Mouse (Mus musculus) hindbrain, embryonic 11.5 days (tissue): ENCODE results near the gene Rnasel. TPM values are rescaled to one million over a fixed set of nuclear protein-coding genes. Genes with fewer than 3 reads are reported as not detected.

Experiments used
- ATAC-seq: fragments of 200-750 bp; cut with Nextera tagmentation; 2 replicates; pipeline ENCODE4 v1.8.0; 2017; ENCODE audit warnings: mild to moderate bottlenecking, moderate TSS enrichment, moderate library complexity; ENCODE audit not compliant: low FRiP score
- DNase-seq: peaks from one replicate; pipeline ENCODE4 v3.0.0-alpha.2; 2015; ENCODE audit warnings: low spot score
- H3K27ac ChIP-seq: fragments of 300-500 bp; sonication (generic); 2 replicates; pipeline ENCODE4 v1.5.1; 2014; ENCODE audit warnings: mild to moderate bottlenecking, low read depth, low read length
- H3K27me3 ChIP-seq: fragments of 300-500 bp; sonication (generic); 2 replicates; pipeline ENCODE4 v1.6.1; 2014; ENCODE audit warnings: mild to moderate bottlenecking, low read length, moderate library complexity, mixed read lengths; ENCODE audit not compliant: control insufficient read depth, insufficient read depth
- H3K36me3 ChIP-seq: fragments of 300-500 bp; sonication (generic); 2 replicates; pipeline ENCODE4 v1.6.1; 2014; ENCODE audit warnings: mild to moderate bottlenecking, low read length, moderate library complexity, mixed read lengths; ENCODE audit not compliant: control insufficient read depth, insufficient read depth
- H3K4me1 ChIP-seq: fragments of 300-500 bp; sonication (generic); replicated peaks from 2 replicates; pipeline ENCODE4 v1.6.1; 2014; ENCODE audit warnings: low read length, mixed read lengths; ENCODE audit not compliant: control insufficient read depth, insufficient read depth
- H3K4me2 ChIP-seq: fragments of 300-500 bp; sonication (generic); replicated peaks from 2 replicates; pipeline ENCODE4 v1.6.1; 2014; ENCODE audit warnings: mild to moderate bottlenecking, low read depth, low read length
- H3K4me3 ChIP-seq: fragments of 300-500 bp; sonication (generic); 2 replicates; pipeline ENCODE4 v1.5.1; 2014; ENCODE audit warnings: low read depth, low read length
- H3K9ac ChIP-seq: fragments of 300-500 bp; sonication (generic); 2 replicates; pipeline ENCODE4 v1.6.1; 2014; ENCODE audit warnings: low read depth, low read length
- H3K9me3 ChIP-seq: fragments of 300-500 bp; sonication (generic); 2 replicates; pipeline ENCODE4 v1.6.1; 2016; ENCODE audit warnings: low read length; ENCODE audit not compliant: control insufficient read depth
- WGBS: fragments of 180-500 bp; shearing (Covaris S2); extraction: QIAGEN DNeasy Blood & Tissue Kit; methylation state at CpG from one replicate; pipeline ENCODE4 v1.1.7; 2014; 5-methylcytosine and 5-hydroxymethylcytosine counted together
- polyA plus RNA-seq: library from polyadenylated mRNA; unstranded; fragments of >200 nt; fragmentation: Nextera tagmentation; extraction: Ambion mirVana; gene quantifications from 2 replicates; pipeline ENCODE4 v1.2.1, GENCODE M21; 2014

Rnasel gene
- polyA plus RNA-seq, 1 experiment from 2014 or later = 40.3 TPM

DNA sequence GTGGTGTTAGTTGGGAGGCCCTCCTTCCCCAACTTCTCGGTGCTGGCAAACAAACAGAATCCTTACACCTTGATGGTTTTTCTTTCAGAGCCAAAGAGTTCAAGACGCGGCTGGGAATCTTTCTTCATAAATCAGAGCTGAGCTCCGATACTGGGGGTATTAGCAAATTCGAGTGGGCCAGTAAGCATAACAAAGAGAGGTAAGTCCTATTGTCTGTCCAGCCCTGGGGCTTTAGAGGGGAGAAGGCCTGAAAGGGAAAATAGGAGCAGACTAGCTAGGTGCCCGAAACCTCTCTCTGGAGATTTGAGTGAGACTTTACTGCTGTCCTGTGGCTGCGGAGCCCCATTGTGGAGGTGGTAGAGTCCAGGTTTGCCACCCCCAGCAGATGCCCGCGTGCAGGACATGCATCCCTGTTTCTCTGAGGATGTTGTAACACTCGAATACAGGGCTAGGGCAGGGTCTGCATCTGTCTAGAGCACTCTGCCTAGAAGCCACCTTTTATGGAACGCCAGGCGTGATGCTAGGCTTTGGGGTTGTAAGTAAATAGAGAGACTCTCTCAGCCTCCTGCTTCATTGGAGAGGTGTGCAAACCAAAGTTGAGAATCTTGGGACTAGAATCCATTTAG, 8.3 kb upstream of the Rnasel start:
- DNase-seq = peak; percentile 41
- H3K27ac ChIP-seq = no peak overlapping the region
- 28% methylated on average over 12 of the region's 12 CpGs for WGBS

DNA sequence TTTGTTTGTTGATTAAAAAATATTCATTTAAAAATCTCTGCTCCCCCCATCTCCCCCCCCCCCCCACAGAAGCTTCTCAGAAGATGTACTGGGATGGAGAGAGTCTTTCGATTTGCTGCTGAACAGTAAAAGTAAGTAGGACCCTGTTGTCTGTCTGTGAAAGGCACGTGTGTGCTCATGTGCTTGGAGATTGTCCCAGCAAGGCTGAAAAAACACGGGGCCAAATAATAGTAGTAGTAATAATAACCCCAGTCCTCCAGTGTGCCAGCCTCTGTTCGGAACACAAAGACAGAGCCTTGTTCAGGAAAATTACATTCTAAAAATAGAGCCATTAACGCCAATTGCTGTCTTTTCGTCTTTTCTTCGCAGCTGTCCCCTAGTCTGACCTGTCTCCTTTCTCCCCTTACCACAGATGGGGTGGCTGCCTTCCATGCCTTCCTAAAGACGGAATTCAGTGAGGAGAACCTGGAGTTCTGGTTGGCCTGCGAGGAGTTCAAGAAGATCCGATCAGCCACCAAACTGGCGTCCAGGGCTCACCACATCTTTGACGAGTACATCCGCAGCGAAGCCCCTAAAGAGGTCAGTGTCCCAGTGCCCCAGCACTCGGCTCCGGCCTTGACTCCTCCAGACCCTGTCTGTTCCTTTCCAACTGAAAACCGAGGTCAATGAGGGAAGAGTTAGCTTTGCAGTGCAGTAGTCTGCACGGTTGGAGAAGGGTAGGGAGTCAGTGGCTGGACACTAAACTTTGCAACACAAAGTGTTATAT, 7.5 kb upstream of the Rnasel start:
- Histone ChIP-seq H3K36me3 (no peaks in the 10 kb centered on the region), H3K9ac (peak overlapping the region; percentile 34; the same call in 1 of the 2 replicates), H3K27ac (no peak overlapping the region), H3K4me2 (peak overlapping the region; percentile 68), H3K4me3 (peak overlapping the region; percentile 47), H3K27me3 (peaks cover 6% of the 10 kb centered on the region), H3K4me1 (peaks cover 13% of the 10 kb centered on the region), H3K9me3 (no peaks in the 10 kb centered on the region)
- ATAC-seq (no peak), DNase-seq (peak; percentile 23)
- WGBS = 68% methylated on average over 18 of the region's 18 CpGs

More for the DNA sequence above, 8.3 kb upstream of the Rnasel start:
- Histone ChIP-seq H3K9ac (peak overlapping the region; percentile 58), H3K9me3 (no peaks in the 10 kb centered on the region), H3K4me2 (peak overlapping the region; percentile 68), H3K36me3 (no peaks in the 10 kb centered on the region), H3K4me1 (peaks cover 13% of the 10 kb centered on the region), H3K27me3 (peaks cover 6% of the 10 kb centered on the region), H3K4me3 (peak overlapping the region; percentile 47)
- ATAC-seq = no peak

- 67% methylated on average over 11 of the region's 11 CpGs for WGBS
These were observed 6.7 kb upstream of the Rnasel start for GRCm38 (mm10) chr1:153742374-153743155.

GRCm38 (mm10) chr1:153746119-153746670, 3.0 kb upstream of the Rnasel start:
- peak; percentile 54 for DNase-seq
- ATAC-seq = peak; percentile 43; the same call in 1 of the 2 replicates

More at GRCm38 (mm10) chr1:153742374-153743155, 6.7 kb upstream of the Rnasel start:
- DNase-seq (peak; percentile 86), ATAC-seq (no peak)
- H3K27me3 ChIP-seq = peaks cover 6% of the 10 kb centered on the region
- no peaks in the 10 kb centered on the region for H3K36me3 ChIP-seq
- H3K9me3 ChIP-seq = no peaks in the 10 kb centered on the region
- H3K27ac ChIP-seq = no peak overlapping the region
- peak overlapping the region; percentile 24; the same call in 1 of the 2 replicates for H3K9ac ChIP-seq
- peaks cover 6% of the 10 kb centered on the region for H3K4me1 ChIP-seq
- no peak overlapping the region; the same call in 1 of the 2 replicates for H3K4me3 ChIP-seq
- peak overlapping the region; percentile 68 for H3K4me2 ChIP-seq

DNA sequence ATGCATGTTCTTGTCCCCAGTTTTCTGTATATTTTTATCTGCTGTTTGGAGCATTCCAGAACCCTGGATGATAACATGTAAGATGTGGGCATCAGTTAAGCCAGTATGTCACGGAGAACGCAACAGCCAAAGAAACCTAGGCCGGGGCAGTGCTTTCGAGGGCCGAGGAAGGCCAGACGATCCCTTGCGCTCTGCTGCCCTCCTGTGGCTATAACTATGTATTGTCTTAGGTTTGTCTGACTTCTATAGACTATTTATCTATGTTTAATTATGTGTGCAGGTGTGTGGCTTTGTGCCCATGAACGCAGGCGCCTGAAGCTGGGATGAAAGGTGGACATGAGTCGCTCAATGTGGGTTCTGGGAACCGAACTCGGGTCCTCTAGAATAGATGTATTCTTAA, 2.5 kb upstream of the Rnasel start:
- Histone ChIP-seq H3K27ac (no peak overlapping the region), H3K4me3 (no peak overlapping the region), H3K4me2 (no peak overlapping the region), H3K27me3 (no peaks in the 10 kb centered on the region), H3K4me1 (peaks cover 12% of the 10 kb centered on the region), H3K9me3 (no peaks in the 10 kb centered on the region), H3K9ac (0 out of 2 replicates have a peak overlapping the region, but pooled peaks have one; percentile 19), H3K36me3 (no peaks in the 10 kb centered on the region)
- 4% methylated on average over 12 of the region's 12 CpGs for WGBS
- DNase-seq (peak; percentile 89), ATAC-seq (0 out of 2 replicates have a peak, but pooled peaks have one; percentile 20)

More at GRCm38 (mm10) chr1:153746119-153746670, 3.0 kb upstream of the Rnasel start:
- Histone ChIP-seq H3K4me1 (peaks cover 12% of the 10 kb centered on the region), H3K9ac (0 out of 2 replicates have a peak overlapping the region, but pooled peaks have one; percentile 19), H3K27me3 (no peaks in the 10 kb centered on the region), H3K4me3 (no peak overlapping the region), H3K9me3 (no peaks in the 10 kb centered on the region), H3K36me3 (no peaks in the 10 kb centered on the region), H3K4me2 (no peak overlapping the region), H3K27ac (no peak overlapping the region)
- 68% methylated on average over 14 of the region's 14 CpGs for WGBS

DNA sequence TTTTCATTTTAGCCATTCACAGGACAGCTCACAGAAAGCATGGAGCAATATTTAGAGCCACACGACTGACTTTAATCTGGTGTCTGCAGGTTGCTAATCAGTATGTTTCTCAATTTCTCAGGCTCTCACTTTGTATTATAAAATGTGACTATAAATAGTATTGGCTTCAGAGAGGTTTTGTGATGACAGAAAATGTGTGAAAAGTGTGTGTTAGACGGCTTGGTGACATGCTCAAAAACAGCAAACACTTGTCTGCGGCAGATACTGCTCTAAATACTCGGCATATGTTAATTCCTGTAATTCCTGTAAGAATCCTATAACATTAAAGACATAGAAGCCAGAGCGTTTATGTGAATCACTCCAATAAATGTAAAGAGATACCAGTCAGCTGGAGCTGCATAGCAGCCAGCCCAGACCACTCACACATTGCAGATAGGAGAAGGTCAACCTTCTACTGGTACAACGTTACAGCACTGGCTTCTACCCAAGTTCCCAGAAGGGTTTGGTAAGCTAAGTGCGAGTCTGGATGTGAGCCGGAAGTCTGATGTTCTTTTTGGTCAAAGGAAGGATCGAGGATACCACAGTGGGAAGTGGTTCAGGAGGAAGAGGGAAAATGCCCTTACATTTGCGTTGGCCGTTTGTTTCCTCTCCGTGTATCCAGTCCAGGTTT, 1.2 kb upstream of the Rnasel start:
- Histone ChIP-seq H3K36me3 (no peaks in the 10 kb centered on the region), H3K9me3 (no peaks in the 10 kb centered on the region), H3K4me1 (peaks cover 9% of the 10 kb centered on the region), H3K4me3 (no peak overlapping the region), H3K27me3 (no peaks in the 10 kb centered on the region), H3K9ac (no peak overlapping the region), H3K27ac (no peak overlapping the region), H3K4me2 (peak overlapping the region; percentile 17; the same call in 1 of the 2 replicates)
- no peak for ATAC-seq
- WGBS = 78% methylated on average over 12 of the region's 12 CpGs
- no peak for DNase-seq

GRCm38 (mm10) chr1:153748549-153748948, 677 bp upstream of the Rnasel start:
- peak overlapping the region; percentile 17 for H3K4me2 ChIP-seq
- H3K36me3 ChIP-seq = no peaks in the 10 kb centered on the region
- H3K9ac ChIP-seq = no peak overlapping the region
- DNase-seq (peak; percentile 74), ATAC-seq (peak; percentile 33)
- 4% methylated on average over 1 of the region's 1 CpGs for WGBS
- H3K27me3 ChIP-seq = no peaks in the 10 kb centered on the region
- H3K9me3 ChIP-seq = no peaks in the 10 kb centered on the region
- peaks cover 9% of the 10 kb centered on the region for H3K4me1 ChIP-seq
- no peak overlapping the region for H3K27ac ChIP-seq
- H3K4me3 ChIP-seq = no peak overlapping the region

DNA sequence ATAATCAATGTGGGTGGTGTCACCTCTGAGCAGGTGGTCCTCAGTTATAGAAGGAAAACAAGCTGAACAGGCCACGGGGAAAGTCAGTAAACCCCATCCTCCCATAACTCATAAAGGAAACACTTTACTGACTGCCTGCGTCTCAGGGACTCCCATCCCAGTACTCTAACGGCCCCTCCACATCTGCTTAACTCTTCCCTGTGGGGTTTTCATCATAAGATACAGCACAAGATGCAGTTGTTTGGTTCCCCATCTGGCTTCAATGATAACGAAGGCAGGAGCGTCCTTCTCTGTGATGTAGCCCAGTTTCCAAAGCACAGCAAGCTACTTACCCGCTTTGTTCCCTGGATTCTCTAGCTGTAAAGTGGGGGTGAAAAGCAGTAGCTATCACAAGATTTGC, 828 bp downstream of the Rnasel start:
- Histone ChIP-seq H3K4me2 (peak overlapping the region; percentile 33), H3K27me3 (no peaks in the 10 kb centered on the region), H3K9ac (peak overlapping the region; percentile 85), H3K9me3 (no peaks in the 10 kb centered on the region), H3K4me3 (peak overlapping the region; percentile 23), H3K27ac (no peak overlapping the region), H3K4me1 (peaks cover 9% of the 10 kb centered on the region), H3K36me3 (no peaks in the 10 kb centered on the region)
- no peak for DNase-seq
- WGBS = 72% methylated on average over 6 of the region's 6 CpGs
- 0 out of 2 replicates have a peak, but pooled peaks have one; percentile 4 for ATAC-seq
